8 mouse cellular contexts compared by ENCODE assay signal in genomic region chr17:66123816-66124610, GRCm38 (mm10). TPM values are rescaled to one million over a fixed set of nuclear protein-coding genes. Genes with fewer than 3 reads are reported as not detected.
DNase-seq lines count a peak whose midpoint lies in the region; ATAC-seq and TF ChIP-seq lines count a peak whose summit lies in the region.

No protein-coding gene starts in this region.

- H3K27me3 ChIP-seq in heart, embryonic 11.5 days (ENCODE audit: control insufficient read depth, insufficient read depth, low read length), result no peaks in the 10 kb centered on the region
- H3K27me3 ChIP-seq in forebrain, embryonic 14.5 days (replicated peaks; ENCODE audit: control insufficient read depth, insufficient read depth, low read length), result no peaks in the 10 kb centered on the region
- H3K27me3 ChIP-seq in limb, embryonic 15.5 days, result no peaks in the 10 kb centered on the region
- H3K27me3 ChIP-seq in small intestine, adult 2 months (ENCODE audit: control insufficient read depth, insufficient read depth, low read length), result no peaks in the 10 kb centered on the region

- peak overlapping the region; percentile 93 for H3K27ac ChIP-seq in heart, embryonic 11.5 days (ENCODE audit: low read depth, low read length)
- peak overlapping the region; percentile 64; the same call in 1 of the 2 replicates for H3K27ac ChIP-seq in ES-E14 (ENCODE audit: insufficient read depth, low read depth, low read length, poor library complexity, severe bottlenecking)
- peak overlapping the region; percentile 30; the same call in 1 of the 2 replicates for H3K27ac ChIP-seq in forebrain, embryonic 14.5 days (ENCODE audit: low read depth, low read length)
- H3K27ac ChIP-seq in limb, embryonic 15.5 days, result peak overlapping the region; percentile 88
- H3K27ac ChIP-seq in small intestine, adult 2 months (ENCODE audit: insufficient read depth, low read depth, low read length), result peak overlapping the region; percentile 63; the same call in 1 of the 2 replicates

- no peak for TF ChIP-seq CTCF in small intestine, adult 2 months (IDR thresholded peaks at IDR 0.05; ENCODE audit: extremely low read depth, insufficient read length, insufficient replicate concordance, low read depth, low read length)

- ATAC-seq in heart, embryonic 11.5 days (replicated peaks; ENCODE audit: insufficient number of reproducible peaks, low FRiP score, low TSS enrichment), result 0 out of 2 replicates have a peak, but pooled peaks have one; percentile 26
- peak; percentile 40 for ATAC-seq in forebrain, embryonic 14.5 days
- no peak for ATAC-seq in limb, embryonic 15.5 days (ENCODE audit: insufficient number of reproducible peaks, low FRiP score, low TSS enrichment, low read depth)

- no peak for DNase-seq in heart, postnatal 14 days
- DNase-seq in ES-E14 (ENCODE audit: low read depth, low spot score), result no peak
- DNase-seq in forebrain, embryonic 14.5 days (ENCODE audit: low spot score), result no peak
- no peak for DNase-seq in ovary, postnatal 36 days (ENCODE audit: low spot score)
- DNase-seq in spleen, postnatal 36 days (ENCODE audit: low spot score in 2 of 2), result no peak

- H3K4me3 ChIP-seq in heart, embryonic 11.5 days (ENCODE audit: low read depth, low read length), result peak overlapping the region; percentile 82
- peak overlapping the region; percentile 76 to 84 for H3K4me3 ChIP-seq in ES-E14 (ENCODE audit: insufficient read depth in 1 of 2, low read depth in 1 of 2, low read length in 2 of 2, poor library complexity in 1 of 2, severe bottlenecking in 1 of 2)
- H3K4me3 ChIP-seq in forebrain, embryonic 14.5 days (ENCODE audit: low read depth, low read length), result peak overlapping the region; percentile 80
- peak overlapping the region; percentile 67 for H3K4me3 ChIP-seq in limb, embryonic 15.5 days
- peak overlapping the region; percentile 77 for H3K4me3 ChIP-seq in small intestine, adult 2 months (ENCODE audit: low read depth, low read length)

- H3K4me2 ChIP-seq in heart, embryonic 11.5 days, result peak overlapping the region; percentile 89
- peak overlapping the region; percentile 60 for H3K4me2 ChIP-seq in forebrain, embryonic 14.5 days (ENCODE audit: low read length)
- peak overlapping the region; percentile 59 for H3K4me2 ChIP-seq in limb, embryonic 15.5 days

- peak overlapping the region; percentile 84 for H3K9ac ChIP-seq in heart, embryonic 11.5 days (ENCODE audit: low read depth, low read length)
- peak overlapping the region; percentile 86 for H3K9ac ChIP-seq in ES-E14 (ENCODE audit: insufficient read depth, low read depth, low read length, poor library complexity, severe bottlenecking)
- H3K9ac ChIP-seq in forebrain, embryonic 14.5 days (ENCODE audit: low read length), result peak overlapping the region; percentile 73
- H3K9ac ChIP-seq in limb, embryonic 15.5 days, result peak overlapping the region; percentile 41

- no peaks in the 10 kb centered on the region for H3K9me3 ChIP-seq in heart, embryonic 11.5 days (replicated peaks; ENCODE audit: control insufficient read depth, low read length)
- no peaks in the 10 kb centered on the region for H3K9me3 ChIP-seq in ES-E14 (ENCODE audit: control insufficient read depth, insufficient read depth, low read depth, low read length)
- no peaks in the 10 kb centered on the region for H3K9me3 ChIP-seq in forebrain, embryonic 14.5 days (replicated peaks; ENCODE audit: control insufficient read depth, low read length)
- no peaks in the 10 kb centered on the region for H3K9me3 ChIP-seq in limb, embryonic 15.5 days

- H3K4me1 ChIP-seq in heart, embryonic 11.5 days (ENCODE audit: control insufficient read depth, insufficient read depth, low read length), result peaks cover 13% of the 10 kb centered on the region
- peaks cover 2 to 4% of the 10 kb centered on the region in 2 experiments; a peak in 1 of 4 replicates for H3K4me1 ChIP-seq in ES-E14 (ENCODE audit: control insufficient read depth in 2 of 2, insufficient read depth in 2 of 2, low read length in 2 of 2, poor library complexity in 1 of 2)
- peaks cover 8% of the 10 kb centered on the region for H3K4me1 ChIP-seq in forebrain, embryonic 14.5 days (ENCODE audit: control insufficient read depth, insufficient read depth, low read length)
- H3K4me1 ChIP-seq in limb, embryonic 15.5 days, result peaks cover 8% of the 10 kb centered on the region; the same call in 1 of the 2 replicates
- no peaks in the 10 kb centered on the region for H3K4me1 ChIP-seq in small intestine, adult 2 months (ENCODE audit: control insufficient read depth, insufficient read depth, insufficient read length, low read length)

- peaks cover 8% of the 10 kb centered on the region for H3K36me3 ChIP-seq in heart, embryonic 11.5 days (ENCODE audit: control insufficient read depth, insufficient read depth, low read length)
- H3K36me3 ChIP-seq in ES-E14 (ENCODE audit: control insufficient read depth, insufficient read depth, low read length, poor library complexity, severe bottlenecking), result peaks cover 12% of the 10 kb centered on the region; the same call in 1 of the 2 replicates
- H3K36me3 ChIP-seq in forebrain, embryonic 14.5 days (ENCODE audit: control insufficient read depth, insufficient read depth, low read length), result peaks cover 19% of the 10 kb centered on the region
- peaks cover 25% of the 10 kb centered on the region for H3K36me3 ChIP-seq in limb, embryonic 15.5 days
- H3K36me3 ChIP-seq in small intestine, adult 2 months (ENCODE audit: control insufficient read depth, insufficient read depth, low read length), result peaks cover 9% of the 10 kb centered on the region

- TF ChIP-seq POLR2A in small intestine, adult 2 months (IDR thresholded peaks at IDR 0.05; ENCODE audit: low read depth, low read length), result no peak

- intact Hi-C loops in heart, postnatal 14 days (cut with DNase I), result no loop called here

- 1% methylated on average over 20 of the region's 20 CpGs for WGBS in heart, embryonic 11.5 days (ENCODE audit: insufficient replicate concordance)
- WGBS in forebrain, embryonic 14.5 days, result 1% methylated on average over 20 of the region's 20 CpGs
- WGBS in limb, embryonic 15.5 days, result 2% methylated on average over 20 of the region's 20 CpGs
- WGBS in small intestine, adult 2 months, result 2% methylated on average over 20 of the region's 20 CpGs

- in situ Hi-C loops in ES-E14 (cut with MboI; ENCODE audit: low sequenced_read_pairs in 2 of 2, unreplicated experiment in 2 of 2), result no loop called here

TF ChIP-seq in ES-E14, 5 proteins besides CTCF, POLR2A, EP300 and RAD21:
- TF ChIP-seq ZC3H11A (IDR thresholded peaks at IDR 0.05; ENCODE audit: borderline replicate concordance, low read depth, low read length), result no peak

RNA-seq across cellular contexts. Expression of gene Ddx11, which starts 0.7 kb away (rescaled TPM):
- polyA plus RNA-seq in heart, embryonic 11.5 days (2014; fragmentation: Nextera tagmentation; extraction: Ambion mirVana), result 12.4 and 16.4 TPM in 2 replicates
- total RNA-seq in heart, postnatal 14 days (2021), result 1 to 10 TPM; 1.2 to 2.0 TPM
- 56.1 and 86.8 TPM in 2 replicates for total RNA-seq in ES-E14 (2012; rRNA removed)
- 4.3 and 5.6 TPM in 2 replicates for polyA plus RNA-seq in forebrain, embryonic 14.5 days (2014; fragmentation: Nextera tagmentation; extraction: Ambion mirVana)
- 15.6 and 15.8 TPM in 2 replicates for polyA plus RNA-seq in limb, embryonic 15.5 days (2015; fragmentation: Nextera tagmentation; extraction: Ambion mirVana)
- 2.1 and 2.7 TPM in 2 replicates for polyA plus RNA-seq in small intestine, adult 2 months (2012; rRNA removed)

RNA-seq across cellular contexts. Expression of gene Washc1, which starts 12.7 kb away (rescaled TPM):
- 27.9 and 29.9 TPM in 2 replicates for polyA plus RNA-seq in heart, embryonic 11.5 days (2014; fragmentation: Nextera tagmentation; extraction: Ambion mirVana)
- total RNA-seq in heart, postnatal 14 days (2021), result 10 to 100 TPM; 22.4 to 22.5 TPM
- 28.8 and 36.8 TPM in 2 replicates for total RNA-seq in ES-E14 (2012; rRNA removed)
- polyA plus RNA-seq in forebrain, embryonic 14.5 days (2014; fragmentation: Nextera tagmentation; extraction: Ambion mirVana), result 35.6 and 42.7 TPM in 2 replicates
- 39.0 and 40.7 TPM in 2 replicates for polyA plus RNA-seq in limb, embryonic 15.5 days (2015; fragmentation: Nextera tagmentation; extraction: Ambion mirVana)
- 11.6 and 32.3 TPM in 2 replicates for polyA plus RNA-seq in small intestine, adult 2 months (2012; rRNA removed)

RNA-seq across cellular contexts. Expression of gene Ndufv2, which starts 22.7 kb away (rescaled TPM):
- 530 and 551 TPM in 2 replicates for polyA plus RNA-seq in heart, embryonic 11.5 days (2014; fragmentation: Nextera tagmentation; extraction: Ambion mirVana)
- 1,000 to 10,000 TPM; 1,081 to 1,118 TPM for total RNA-seq in heart, postnatal 14 days (2021)
- total RNA-seq in ES-E14 (2012; rRNA removed), result 77.4 and 115 TPM in 2 replicates
- polyA plus RNA-seq in forebrain, embryonic 14.5 days (2014; fragmentation: Nextera tagmentation; extraction: Ambion mirVana), result 378 and 456 TPM in 2 replicates
- 284 and 289 TPM in 2 replicates for polyA plus RNA-seq in limb, embryonic 15.5 days (2015; fragmentation: Nextera tagmentation; extraction: Ambion mirVana)
- polyA plus RNA-seq in small intestine, adult 2 months (2012; rRNA removed), result 17.0 and 28.7 TPM in 2 replicates

RNA-seq across cellular contexts. Expression of gene Ankrd12, which starts 47.1 kb away (rescaled TPM):
- 17.3 and 17.7 TPM in 2 replicates for polyA plus RNA-seq in heart, embryonic 11.5 days (2014; fragmentation: Nextera tagmentation; extraction: Ambion mirVana)
- 10 to 100 TPM; 15.2 to 15.7 TPM for total RNA-seq in heart, postnatal 14 days (2021)
- 8.3 and 9.5 TPM in 2 replicates for total RNA-seq in ES-E14 (2012; rRNA removed)
- polyA plus RNA-seq in forebrain, embryonic 14.5 days (2014; fragmentation: Nextera tagmentation; extraction: Ambion mirVana), result 83.0 and 111 TPM in 2 replicates
- polyA plus RNA-seq in limb, embryonic 15.5 days (2015; fragmentation: Nextera tagmentation; extraction: Ambion mirVana), result 24.6 and 27.2 TPM in 2 replicates
- 0.91 and 2.0 TPM in 2 replicates for polyA plus RNA-seq in small intestine, adult 2 months (2012; rRNA removed)

Comparison
In these comparisons a context has a peak if more than half of its experiments do, and no peak if none do; other contexts are left out.
1. H3K27ac ChIP-seq: peak in every context shown above with its lines; median percentile 93 in heart, embryonic 11.5 days; 88 in limb, embryonic 15.5 days; 64 in ES-E14; 63 in small intestine, adult 2 months; 30 in forebrain, embryonic 14.5 days.